Mouse (Mus musculus) G1E (cell line): ENCODE results near the gene Btnl2. TPM values are rescaled to one million over a fixed set of nuclear protein-coding genes. Genes with fewer than 3 reads are reported as not detected.

ENCODE experiments used
- ATAC-seq: 2 replicates; pipeline ENCODE4 v1.8.0; 2016; ENCODE audit warnings: mild to moderate bottlenecking; ENCODE audit not compliant: insufficient number of reproducible peaks, poor library complexity, low FRiP score, severe bottlenecking; ENCODE audit errors: extremely low read depth
- DNase-seq: peaks from one replicate; pipeline ENCODE4 v3.0.0; 2012; ENCODE audit warnings: low spot score
- H3K27me3 ChIP-seq: 2 replicates; pipeline ENCODE4 v1.6.1; 2012; ENCODE audit warnings: mild to moderate bottlenecking, low read length, inconsistent platforms; ENCODE audit not compliant: insufficient read depth
- H3K36me3 ChIP-seq: replicated peaks from 2 replicates; pipeline ENCODE3; 2012; ENCODE audit warnings: mild to moderate bottlenecking, inconsistent platforms
- H3K4me1 ChIP-seq: 2 replicates; pipeline ENCODE4 v1.6.1; 2012; ENCODE audit warnings: low read depth, low read length, inconsistent platforms, mixed read lengths; ENCODE audit not compliant: insufficient read depth
- H3K4me3 ChIP-seq: 2 replicates; pipeline ENCODE4 v1.5.1; 2012; ENCODE audit warnings: low read depth, mild to moderate bottlenecking, inconsistent platforms, low read length, moderate library complexity, mixed read lengths
- H3K9me3 ChIP-seq: replicated peaks from 2 replicates; pipeline ENCODE4 v1.6.1; 2012; ENCODE audit warnings: inconsistent platforms
- CTCF ChIP-seq: IDR thresholded peaks from 2 replicates; pipeline ENCODE4 v1.5.1; 2012; ENCODE audit warnings: low read depth, low read length, inconsistent platforms, mixed read lengths
- GATA1 ChIP-seq: IDR thresholded peaks from 2 replicates; pipeline ENCODE4 v1.6.1; 2012; ENCODE audit warnings: borderline replicate concordance, low read length, inconsistent platforms, mixed read lengths
- GATA2 ChIP-seq: IDR thresholded peaks from 2 replicates; pipeline ENCODE4 v1.6.1; 2012; ENCODE audit warnings: low read depth, low read length, inconsistent platforms, borderline replicate concordance
- POLR2AphosphoS5 ChIP-seq: IDR thresholded peaks from 2 replicates; pipeline ENCODE4 v1.6.1; 2012; ENCODE audit warnings: low read depth, low read length, inconsistent platforms; ENCODE audit not compliant: insufficient replicate concordance
- TAL1 ChIP-seq: conservative IDR thresholded peaks from 2 replicates; pipeline ENCODE4 v1.6.1; 2012; ENCODE audit warnings: low read depth, low read length, inconsistent platforms, mixed read lengths
- polyA plus RNA-seq: library from polyadenylated mRNA; stranded (reverse); fragments of >175 nt; gene quantifications from 2 replicates; pipeline ENCODE4 v1.2.3, GENCODE M21; 2012
- total RNA-seq, 2 experiments: library from RNA; stranded (forward) in 1 of 2; stranded (reverse) in 1 of 2; fragments of 200-1000 nt in 1 of 2; fragments of >200 nt in 1 of 2; fragmentation: Nextera tagmentation in 1 of 2; gene quantifications; 2 replicates each; pipeline ENCODE4 v1.2.3; 2014 to 2017

The Btnl2 gene
- total and polyA plus RNA-seq, 3 experiments: 0.05 TPM; not detected in 2

GRCm38 (mm10) chr17:34398711-34399393 is 44.2 kb downstream of the Btnl2 start, which contains the start of gene BC051142:
Gene BC051142 (plus strand): TSS chr17:34398820.
- Histone ChIP-seq H3K27me3 (peaks cover 17% of the 10 kb centered on the region), H3K4me1 (no peaks in the 10 kb centered on the region), H3K36me3 (no peaks in the 10 kb centered on the region), H3K9me3 (no peaks in the 10 kb centered on the region), H3K4me3 (no peak within 1 kb of the TSS)
- no peak for DNase-seq
- no peak for ATAC-seq
- TF ChIP-seq TAL1 (no peak), POLR2AphosphoS5 (no peak), GATA1 (no peak), CTCF (no peak), GATA2 (no peak)

GRCm38 (mm10) chr17:34399394-34399715 is 44.7 kb downstream of the Btnl2 start:
- H3K27me3 ChIP-seq: peaks cover 17% of the 10 kb centered on the region
- no peak for TF ChIP-seq CTCF
- no peak for TF ChIP-seq GATA1
- TF ChIP-seq GATA2: no peak
- no peak for TF ChIP-seq POLR2AphosphoS5
- TF ChIP-seq TAL1: no peak
- H3K36me3 ChIP-seq: no peaks in the 10 kb centered on the region
- no peaks in the 10 kb centered on the region for H3K9me3 ChIP-seq
- H3K4me3 ChIP-seq: no peak overlapping the region
- ATAC-seq (no peak), DNase-seq (no peak)
- no peaks in the 10 kb centered on the region for H3K4me1 ChIP-seq

- TF ChIP-seq POLR2AphosphoS5 (no peak), CTCF (peak; percentile 44)
- DNase-seq (peak; percentile 5), ATAC-seq (no peak)
- Histone ChIP-seq H3K27me3 (peaks cover 5% of the 10 kb centered on the region; the same call in 1 of the 2 replicates), H3K36me3 (no peaks in the 10 kb centered on the region), H3K4me1 (no peaks in the 10 kb centered on the region), H3K9me3 (no peaks in the 10 kb centered on the region), H3K4me3 (no peak overlapping the region)
Observed at GRCm38 (mm10) chr17:34411117-34411516, 56.5 kb downstream of the Btnl2 start.

Other genes with a start within 250 kb of the Btnl2 start
Only the 20 nearest of the 23 such genes appear.
- 11.0 and 16.1 TPM in 2 replicates for gene H2-DMa, start 235.3 kb upstream of the Btnl2 start, total RNA-seq (2014; fragmentation: Nextera tagmentation)
- 2.8 and 3.8 TPM in 2 replicates for gene H2-DMa, start 235.3 kb upstream of the Btnl2 start, total RNA-seq (2017)
- 0.62 and 1.3 TPM in 2 replicates for gene H2-DMa, start 235.3 kb upstream of the Btnl2 start, polyA plus RNA-seq
- gene Brd2, start 232.2 kb upstream of the Btnl2 start, total RNA-seq (2014; fragmentation: Nextera tagmentation): 336 and 447 TPM in 2 replicates
- 214 and 244 TPM in 2 replicates for gene Brd2, start 232.2 kb upstream of the Btnl2 start, total RNA-seq (2017)
- gene Brd2, start 232.2 kb upstream of the Btnl2 start, polyA plus RNA-seq: 198 and 298 TPM in 2 replicates
- not detected in 2 replicates for gene H2-DMb2, start 211.5 kb upstream of the Btnl2 start, total RNA-seq (2014; fragmentation: Nextera tagmentation)
- not detected in 2 replicates for gene H2-DMb2, start 211.5 kb upstream of the Btnl2 start, total RNA-seq (2017)
- gene H2-DMb2, start 211.5 kb upstream of the Btnl2 start, polyA plus RNA-seq: not detected in 2 replicates
- not detected in 2 replicates for gene H2-DMb1, start 201.8 kb upstream of the Btnl2 start, total RNA-seq (2014; fragmentation: Nextera tagmentation)
- gene H2-DMb1, start 201.8 kb upstream of the Btnl2 start, total RNA-seq (2017): 0.41 and 0.44 TPM in 2 replicates
- gene H2-DMb1, start 201.8 kb upstream of the Btnl2 start, polyA plus RNA-seq: 0.06 and 0.10 TPM in 2 replicates
- gene Tap1, start 167.3 kb upstream of the Btnl2 start, total RNA-seq (2014; fragmentation: Nextera tagmentation): 6.5 and 6.8 TPM in 2 replicates
- 7.2 and 11.0 TPM in 2 replicates for gene Tap1, start 167.3 kb upstream of the Btnl2 start, total RNA-seq (2017)
- 7.4 and 7.6 TPM in 2 replicates for gene Tap1, start 167.3 kb upstream of the Btnl2 start, polyA plus RNA-seq
- gene Psmb9, start 167.1 kb upstream of the Btnl2 start, total RNA-seq (2014; fragmentation: Nextera tagmentation): not detected in 2 replicates
- 3.7 and 4.8 TPM in 2 replicates for gene Psmb9, start 167.1 kb upstream of the Btnl2 start, total RNA-seq (2017)
- 1.5 and 1.9 TPM in 2 replicates for gene Psmb9, start 167.1 kb upstream of the Btnl2 start, polyA plus RNA-seq
- not detected in 2 replicates for gene Psmb8, start 157.1 kb upstream of the Btnl2 start, total RNA-seq (2014; fragmentation: Nextera tagmentation)
- 0.06 and 0.11 TPM in 2 replicates for gene Psmb8, start 157.1 kb upstream of the Btnl2 start, total RNA-seq (2017)
- gene Psmb8, start 157.1 kb upstream of the Btnl2 start, polyA plus RNA-seq: 0.15 and 0.25 TPM in 2 replicates
- gene Tap2, start 151.3 kb upstream of the Btnl2 start, total RNA-seq (2014; fragmentation: Nextera tagmentation): 7.8 and 8.7 TPM in 2 replicates
- 12.0 and 13.4 TPM in 2 replicates for gene Tap2, start 151.3 kb upstream of the Btnl2 start, total RNA-seq (2017)
- gene Tap2, start 151.3 kb upstream of the Btnl2 start, polyA plus RNA-seq: 56.4 and 58.9 TPM in 2 replicates
- gene H2-Ob, start 115.9 kb upstream of the Btnl2 start, total RNA-seq (2014; fragmentation: Nextera tagmentation): not detected in 2 replicates
- 0.11 TPM in 1 of 2 replicates, not detected in the other for gene H2-Ob, start 115.9 kb upstream of the Btnl2 start, total RNA-seq (2017)
- gene H2-Ob, start 115.9 kb upstream of the Btnl2 start, polyA plus RNA-seq: not detected in 2 replicates
- gene H2-Ab1, start 97.1 kb upstream of the Btnl2 start, total RNA-seq (2014; fragmentation: Nextera tagmentation): not detected in 2 replicates
- gene H2-Ab1, start 97.1 kb upstream of the Btnl2 start, total RNA-seq (2017): 0.27 and 0.29 TPM in 2 replicates
- gene H2-Ab1, start 97.1 kb upstream of the Btnl2 start, polyA plus RNA-seq: 0.07 and 0.11 TPM in 2 replicates
- not detected in 2 replicates for gene H2-Aa, start 67.0 kb upstream of the Btnl2 start, total RNA-seq (2014; fragmentation: Nextera tagmentation)
- gene H2-Aa, start 67.0 kb upstream of the Btnl2 start, total RNA-seq (2017): 0.06 TPM in 1 of 2 replicates, not detected in the other
- not detected in 2 replicates for gene H2-Aa, start 67.0 kb upstream of the Btnl2 start, polyA plus RNA-seq
- not detected in 2 replicates for gene H2-Eb1, start 49.0 kb upstream of the Btnl2 start, total RNA-seq (2014; fragmentation: Nextera tagmentation)
- gene H2-Eb1, start 49.0 kb upstream of the Btnl2 start, total RNA-seq (2017): 0.12 TPM in 1 of 2 replicates, not detected in the other
- not detected in 2 replicates for gene H2-Eb1, start 49.0 kb upstream of the Btnl2 start, polyA plus RNA-seq
- not detected in 2 replicates for gene H2-Eb2, start 29.2 kb upstream of the Btnl2 start, total RNA-seq (2014; fragmentation: Nextera tagmentation)
- 0.05 and 0.06 TPM in 2 replicates for gene H2-Eb2, start 29.2 kb upstream of the Btnl2 start, total RNA-seq (2017)
- gene H2-Eb2, start 29.2 kb upstream of the Btnl2 start, polyA plus RNA-seq: not detected in 2 replicates
- gene Btnl1, start 22.3 kb downstream of the Btnl2 start, total RNA-seq (2014; fragmentation: Nextera tagmentation): not detected in 2 replicates
- gene Btnl1, start 22.3 kb downstream of the Btnl2 start, total RNA-seq (2017): 0.22 TPM in 1 of 2 replicates, not detected in the other
- gene Btnl1, start 22.3 kb downstream of the Btnl2 start, polyA plus RNA-seq: not detected in 2 replicates
- gene BC051142, start 44.0 kb downstream of the Btnl2 start, total RNA-seq (2014; fragmentation: Nextera tagmentation): not detected in 2 replicates
- gene BC051142, start 44.0 kb downstream of the Btnl2 start, total RNA-seq (2017): 0.05 and 0.17 TPM in 2 replicates
- gene BC051142, start 44.0 kb downstream of the Btnl2 start, polyA plus RNA-seq: not detected in 2 replicates
- gene Btnl4, start 122.5 kb downstream of the Btnl2 start, total RNA-seq (2014; fragmentation: Nextera tagmentation): not detected in 2 replicates
- 0.22 TPM in 1 of 2 replicates, not detected in the other for gene Btnl4, start 122.5 kb downstream of the Btnl2 start, total RNA-seq (2017)
- not detected in 2 replicates for gene Btnl4, start 122.5 kb downstream of the Btnl2 start, polyA plus RNA-seq
- not detected in 2 replicates for gene Btnl6, start 162.5 kb downstream of the Btnl2 start, total RNA-seq (2014; fragmentation: Nextera tagmentation)
- gene Btnl6, start 162.5 kb downstream of the Btnl2 start, total RNA-seq (2017): 0.11 TPM in 1 of 2 replicates, not detected in the other
- not detected in 2 replicates for gene Btnl6, start 162.5 kb downstream of the Btnl2 start, polyA plus RNA-seq
- 0.19 and 0.60 TPM in 2 replicates for gene Notch4, start 209.4 kb downstream of the Btnl2 start, total RNA-seq (2014; fragmentation: Nextera tagmentation)
- gene Notch4, start 209.4 kb downstream of the Btnl2 start, total RNA-seq (2017): 0.52 and 0.60 TPM in 2 replicates
- 0.34 and 0.88 TPM in 2 replicates for gene Notch4, start 209.4 kb downstream of the Btnl2 start, polyA plus RNA-seq
- 86.3 and 99.5 TPM in 2 replicates for gene Gpsm3, start 235.0 kb downstream of the Btnl2 start, total RNA-seq (2014; fragmentation: Nextera tagmentation)
- gene Gpsm3, start 235.0 kb downstream of the Btnl2 start, total RNA-seq (2017): 33.7 and 43.2 TPM in 2 replicates
- gene Gpsm3, start 235.0 kb downstream of the Btnl2 start, polyA plus RNA-seq: 399 and 473 TPM in 2 replicates
- gene Pbx2, start 236.4 kb downstream of the Btnl2 start, total RNA-seq (2014; fragmentation: Nextera tagmentation): 35.8 and 44.2 TPM in 2 replicates
- 25.1 and 39.6 TPM in 2 replicates for gene Pbx2, start 236.4 kb downstream of the Btnl2 start, total RNA-seq (2017)
- gene Pbx2, start 236.4 kb downstream of the Btnl2 start, polyA plus RNA-seq: 137 and 138 TPM in 2 replicates